Mouse (Mus musculus): ENCODE results near the gene Gm45234.

Gene Gm45234

GRCm38 (mm10) chr6:124740211-124740887, 15.5 kb downstream of the Gm45234 start:
- no peak for DNase-seq (ENCODE audit: low read depth, low spot score)

GRCm38 (mm10) chr6:124739231-124739796, 16.5 kb downstream of the Gm45234 start:
- no peak for DNase-seq (ENCODE audit: low read depth, low spot score)

GRCm38 (mm10) chr6:124738511-124739023, 17.3 kb downstream of the Gm45234 start, which contains the start of gene Ptpn6:
TSS of gene Ptpn6 (minus strand) at chr6:124738714.
- peak; percentile 97 for DNase-seq (ENCODE audit: low read depth, low spot score)

- no peak for DNase-seq (ENCODE audit: low read depth, low spot score)
Measured at GRCm38 (mm10) chr6:124737040-124737439, 18.8 kb downstream of the Gm45234 start.

GRCm38 (mm10) chr6:124734417-124734816, 21.4 kb downstream of the Gm45234 start:
- no peak for DNase-seq (ENCODE audit: low read depth, low spot score)

GRCm38 (mm10) chr6:124732476-124733370, 23.1 kb downstream of the Gm45234 start:
- peak; percentile 73 for DNase-seq (ENCODE audit: low read depth, low spot score)

- DNase-seq (ENCODE audit: low read depth, low spot score) = no peak
Measured at GRCm38 (mm10) chr6:124731038-124731437, 24.8 kb downstream of the Gm45234 start.

- no peak for DNase-seq (ENCODE audit: low read depth, low spot score)
Measured at GRCm38 (mm10) chr6:124729850-124730705, 25.7 kb downstream of the Gm45234 start.

- DNase-seq (ENCODE audit: low read depth, low spot score) = no peak
Measured at GRCm38 (mm10) chr6:124728621-124729020, 27.2 kb downstream of the Gm45234 start.

- DNase-seq (ENCODE audit: low read depth, low spot score) = no peak
Measured at GRCm38 (mm10) chr6:124724472-124724871, 31.3 kb downstream of the Gm45234 start.

GRCm38 (mm10) chr6:124723541-124723940, 32.3 kb downstream of the Gm45234 start:
- DNase-seq (ENCODE audit: low read depth, low spot score) = no peak

- DNase-seq (ENCODE audit: low read depth, low spot score) = no peak
Measured at GRCm38 (mm10) chr6:124722876-124723473, 32.8 kb downstream of the Gm45234 start.

GRCm38 (mm10) chr6:124720904-124721303, 34.9 kb downstream of the Gm45234 start:
- DNase-seq (ENCODE audit: low read depth, low spot score) = no peak

GRCm38 (mm10) chr6:124719354-124719978, 36.4 kb downstream of the Gm45234 start:
- DNase-seq (ENCODE audit: low read depth, low spot score) = peak; percentile 85

- no peak for DNase-seq (ENCODE audit: low read depth, low spot score)
Measured at GRCm38 (mm10) chr6:124718703-124719102, 37.1 kb downstream of the Gm45234 start.

GRCm38 (mm10) chr6:124717968-124718367, 37.9 kb downstream of the Gm45234 start:
- peak; percentile 24 for DNase-seq (ENCODE audit: low read depth, low spot score)

- peak; percentile 74 for DNase-seq (ENCODE audit: low read depth, low spot score)
Measured at GRCm38 (mm10) chr6:124716864-124717490, 38.8 kb downstream of the Gm45234 start.

- DNase-seq (ENCODE audit: low read depth, low spot score) = no peak
Measured at GRCm38 (mm10) chr6:124712918-124713317, 42.9 kb downstream of the Gm45234 start.
